Mouse (Mus musculus) erythroblast, embryonic 14.5 days (primary cell): Measurements from ENCODE around the gene Dlk2. TPM values are rescaled to one million over a fixed set of nuclear protein-coding genes. Genes with fewer than 3 reads are reported as not detected.

Experiments used
- H3K27me3 ChIP-seq: 2 replicates; pipeline ENCODE4 v1.6.1; 2012; ENCODE audit warnings: inconsistent platforms; ENCODE audit not compliant: control insufficient read depth
- H3K36me3 ChIP-seq: 2 replicates; pipeline ENCODE4 v1.6.1; 2012; ENCODE audit warnings: mild to moderate bottlenecking, inconsistent platforms; ENCODE audit not compliant: control insufficient read depth
- H3K4me1 ChIP-seq: 2 replicates; pipeline ENCODE4 v1.6.1; 2012; ENCODE audit warnings: inconsistent platforms; ENCODE audit not compliant: control insufficient read depth
- H3K4me3 ChIP-seq: replicated peaks from 2 replicates; pipeline ENCODE3; 2012; ENCODE audit warnings: moderate library complexity, mild to moderate bottlenecking, inconsistent platforms
- H3K9me3 ChIP-seq: 2 replicates; pipeline ENCODE4 v1.6.1; 2012; ENCODE audit warnings: low read length, inconsistent platforms, mixed read lengths; ENCODE audit not compliant: control insufficient read depth
- GATA1 ChIP-seq: IDR thresholded peaks from 2 replicates; pipeline ENCODE4 v1.6.1; 2012; ENCODE audit warnings: low read length, inconsistent platforms, mixed read lengths
- TAL1 ChIP-seq: IDR thresholded peaks from 3 replicates; pipeline ENCODE4 v1.6.1; 2012; ENCODE audit warnings: low read length, inconsistent platforms, mixed read lengths
- polyA plus RNA-seq: library from polyadenylated mRNA; stranded (reverse); fragments of >175 nt; gene quantifications from 2 replicates; pipeline ENCODE4 v1.2.3, GENCODE M21; 2012

The Dlk2 gene
- polyA plus RNA-seq, 1 experiment = not detected

- Histone ChIP-seq H3K27me3 (no peaks in the 10 kb centered on the region), H3K9me3 (no peaks in the 10 kb centered on the region), H3K4me1 (peaks cover 43% of the 10 kb centered on the region), H3K4me3 (peak within 1 kb of the TSS; percentile 88), H3K36me3 (peaks cover 9% of the 10 kb centered on the region)
- TF ChIP-seq TAL1 (no peak), GATA1 (no peak)
Measured at GRCm38 (mm10) chr17:46327906-46328534, 30.8 kb downstream of the Dlk2 start, which contains the start of gene Abcc10. TSS of gene Abcc10 (minus strand) at chr17:46328352.

GRCm38 (mm10) chr17:46328723-46329122, 31.5 kb downstream of the Dlk2 start:
- Histone ChIP-seq H3K9me3 (peaks cover 2% of the 10 kb centered on the region), H3K4me3 (peak overlapping the region; percentile 88), H3K36me3 (peaks cover 2% of the 10 kb centered on the region)

GRCm38 (mm10) chr17:46336475-46336874, 39.3 kb downstream of the Dlk2 start:
- peaks cover 12% of the 10 kb centered on the region for H3K4me1 ChIP-seq
- no peak for TF ChIP-seq GATA1
- TF ChIP-seq TAL1 = no peak
- peaks cover 4% of the 10 kb centered on the region for H3K9me3 ChIP-seq
- no peaks in the 10 kb centered on the region for H3K36me3 ChIP-seq
- peaks cover 2% of the 10 kb centered on the region; the same call in 1 of the 2 replicates for H3K27me3 ChIP-seq
- H3K4me3 ChIP-seq = no peak overlapping the region

More at GRCm38 (mm10) chr17:46328723-46329122, 31.5 kb downstream of the Dlk2 start:
- Histone ChIP-seq H3K4me1 (peaks cover 43% of the 10 kb centered on the region), H3K27me3 (no peaks in the 10 kb centered on the region)
- TF ChIP-seq TAL1 (no peak), GATA1 (no peak)

DNA sequence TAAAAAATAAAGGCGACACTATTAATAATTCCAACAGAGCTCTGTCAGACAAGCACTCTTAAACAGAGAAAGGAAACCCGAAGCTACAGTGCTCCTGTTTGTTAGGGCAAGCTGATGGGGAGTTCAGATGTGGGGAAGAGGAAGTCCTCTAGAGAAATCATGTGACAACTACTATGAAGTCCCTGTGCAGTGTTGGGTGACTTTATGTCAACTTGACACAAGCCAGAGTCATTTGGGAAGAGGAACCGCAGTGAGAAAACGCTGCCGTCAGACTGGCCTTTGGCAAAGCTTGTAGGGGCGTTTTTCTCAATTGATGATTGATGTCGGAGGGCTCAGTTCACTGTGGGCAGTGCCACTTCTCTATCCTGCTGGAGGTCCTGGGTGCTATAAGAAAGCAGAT, 44.0 kb downstream of the Dlk2 start:
- no peak overlapping the region for H3K4me3 ChIP-seq
- peaks cover 25% of the 10 kb centered on the region for H3K9me3 ChIP-seq
- no peak for TF ChIP-seq GATA1
- no peak for TF ChIP-seq TAL1
- no peaks in the 10 kb centered on the region for H3K4me1 ChIP-seq
- no peaks in the 10 kb centered on the region; the same call in 1 of the 2 replicates for H3K27me3 ChIP-seq
- no peaks in the 10 kb centered on the region for H3K36me3 ChIP-seq

- Histone ChIP-seq H3K36me3 (no peaks in the 10 kb centered on the region), H3K4me1 (no peaks in the 10 kb centered on the region), H3K9me3 (peaks cover 47% of the 10 kb centered on the region), H3K4me3 (no peak overlapping the region), H3K27me3 (no peaks in the 10 kb centered on the region)
- TF ChIP-seq GATA1 (no peak), TAL1 (no peak)
Measured at GRCm38 (mm10) chr17:46351026-46351700, 53.9 kb downstream of the Dlk2 start.

Other genes starting within 250 kb of the Dlk2 start
- 7.7 and 9.7 TPM in 2 replicates for gene Mrps18a, start 186.4 kb upstream of the Dlk2 start, polyA plus RNA-seq
- 0.42 TPM in 1 of 2 replicates, not detected in the other for gene Rsph9, start 153.2 kb upstream of the Dlk2 start, polyA plus RNA-seq
- 1.4 and 4.1 TPM in 2 replicates for gene Mad2l1bp, start 143.9 kb upstream of the Dlk2 start, polyA plus RNA-seq
- gene Gtpbp2, start 136.4 kb upstream of the Dlk2 start, polyA plus RNA-seq = 15.3 and 19.3 TPM in 2 replicates
- gene Polh, start 94.8 kb upstream of the Dlk2 start, polyA plus RNA-seq = 0.24 and 0.27 TPM in 2 replicates
- 0.36 and 0.51 TPM in 2 replicates for gene Xpo5, start 94.6 kb upstream of the Dlk2 start, polyA plus RNA-seq
- 1.2 and 1.6 TPM in 2 replicates for gene Polr1c, start 49.4 kb upstream of the Dlk2 start, polyA plus RNA-seq
- gene Yipf3, start 49.3 kb upstream of the Dlk2 start, polyA plus RNA-seq = 8.0 and 13.3 TPM in 2 replicates
- gene Lrrc73, start 43.9 kb upstream of the Dlk2 start, polyA plus RNA-seq = 0.15 and 0.27 TPM in 2 replicates
- 11.2 and 12.7 TPM in 2 replicates for gene Tjap1, start 14.4 kb upstream of the Dlk2 start, polyA plus RNA-seq
- gene Abcc10, start 30.9 kb downstream of the Dlk2 start, polyA plus RNA-seq = 0.17 and 0.34 TPM in 2 replicates
- 0.05 and 0.13 TPM in 2 replicates for gene Zfp318, start 86.3 kb downstream of the Dlk2 start, polyA plus RNA-seq
- gene Crip3, start 131.5 kb downstream of the Dlk2 start, polyA plus RNA-seq = not detected in 2 replicates
- not detected in 2 replicates for gene Slc22a7, start 141.0 kb downstream of the Dlk2 start, polyA plus RNA-seq
- gene Ttbk1, start 190.3 kb downstream of the Dlk2 start, polyA plus RNA-seq = 0.01 TPM in 2 replicates
- 1.5 and 1.9 TPM in 2 replicates for gene Dnph1, start 199.3 kb downstream of the Dlk2 start, polyA plus RNA-seq
- gene Cul9, start 249.0 kb downstream of the Dlk2 start, polyA plus RNA-seq = 0.01 and 0.09 TPM in 2 replicates